Mouse (Mus musculus): ENCODE measurements around the gene Bhmt. TPM values are rescaled to one million over a fixed set of nuclear protein-coding genes. Genes with fewer than 3 reads are reported as not detected.

The Bhmt gene
- polyA plus RNA-seq, 1 experiment from 2014 or later, result 0.09 TPM

DNA sequence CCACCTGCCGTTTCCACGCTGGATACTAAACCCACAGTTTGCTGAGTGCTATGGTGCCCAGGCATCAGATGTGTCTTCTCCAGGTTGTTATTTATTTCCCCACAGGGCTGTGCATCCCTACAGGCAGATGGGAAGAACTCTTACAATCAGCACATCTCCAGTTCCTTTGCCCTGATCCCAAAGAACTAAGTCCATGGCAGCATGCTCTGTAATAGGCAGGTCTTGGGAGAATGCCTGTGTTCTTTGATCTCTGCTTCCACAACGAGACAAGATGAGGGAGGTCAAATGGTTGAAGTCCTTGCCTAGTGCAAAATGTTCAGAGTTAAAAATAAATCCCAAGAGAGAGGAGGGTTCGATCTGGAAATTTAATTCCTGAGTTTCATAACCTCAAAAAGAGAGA is 1.9 kb upstream of the Bhmt start:
- 77% methylated on average over 4 of the region's 4 CpGs for WGBS
- Histone ChIP-seq H3K9me3 (replicated peaks) (no peaks in the 10 kb centered on the region), H3K9ac (no peak overlapping the region), H3K27me3 (no peaks in the 10 kb centered on the region), H3K36me3 (ENCODE audit: poor library complexity, severe bottlenecking) (no peaks in the 10 kb centered on the region), H3K4me3 (no peak overlapping the region), H3K27ac (no peak overlapping the region), H3K4me2 (no peak overlapping the region), H3K4me1 (no peaks in the 10 kb centered on the region)
- ATAC-seq, result no peak

GRCm38 (mm10) chr13:93636561-93636960 is 1.2 kb downstream of the Bhmt start:
- H3K27me3 ChIP-seq, result no peaks in the 10 kb centered on the region
- H3K27ac ChIP-seq, result no peak overlapping the region
- H3K9me3 ChIP-seq (replicated peaks), result no peaks in the 10 kb centered on the region
- no peak overlapping the region for H3K4me3 ChIP-seq
- 82% methylated on average over 1 of the region's 1 CpGs for WGBS
- H3K36me3 ChIP-seq (ENCODE audit: poor library complexity, severe bottlenecking), result no peaks in the 10 kb centered on the region
- ATAC-seq, result no peak
- no peak overlapping the region for H3K9ac ChIP-seq
- H3K4me1 ChIP-seq, result no peaks in the 10 kb centered on the region
- no peak overlapping the region for H3K4me2 ChIP-seq

DNA sequence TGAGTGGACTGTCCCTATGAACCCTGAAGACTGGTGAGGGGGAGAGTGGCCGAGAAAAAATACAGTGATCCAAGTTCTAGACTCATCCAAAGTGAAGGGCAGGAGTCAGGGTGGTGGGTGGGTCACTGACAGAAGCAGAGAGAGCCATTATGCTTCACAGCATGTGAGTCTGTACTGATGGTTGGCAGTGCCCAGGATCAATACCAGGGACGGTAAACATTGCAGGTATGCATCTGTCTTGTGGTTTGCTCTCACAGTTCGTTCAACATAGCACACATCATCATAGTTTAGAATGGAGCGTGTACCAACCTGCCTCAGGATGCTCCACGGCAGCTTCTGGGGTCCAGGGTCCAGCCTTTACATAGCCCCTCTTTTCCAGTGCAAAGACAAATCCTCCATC is 4.8 kb downstream of the Bhmt start:
- Histone ChIP-seq H3K27me3 (no peaks in the 10 kb centered on the region), H3K4me3 (no peak overlapping the region), H3K4me1 (peaks cover 5% of the 10 kb centered on the region; the same call in 1 of the 2 replicates), H3K9me3 (replicated peaks) (no peaks in the 10 kb centered on the region), H3K4me2 (no peak overlapping the region), H3K36me3 (ENCODE audit: poor library complexity, severe bottlenecking) (no peaks in the 10 kb centered on the region), H3K27ac (no peak overlapping the region), H3K9ac (no peak overlapping the region)
- ATAC-seq, result no peak
- WGBS, result 84% methylated on average over 5 of the region's 5 CpGs

GRCm38 (mm10) chr13:93630941-93631705 is 6.6 kb downstream of the Bhmt start:
- Histone ChIP-seq H3K4me1 (peaks cover 5% of the 10 kb centered on the region; the same call in 1 of the 2 replicates), H3K9ac (no peak overlapping the region), H3K27ac (no peak overlapping the region), H3K27me3 (no peaks in the 10 kb centered on the region), H3K4me2 (no peak overlapping the region), H3K4me3 (no peak overlapping the region), H3K36me3 (ENCODE audit: poor library complexity, severe bottlenecking) (no peaks in the 10 kb centered on the region), H3K9me3 (replicated peaks) (no peaks in the 10 kb centered on the region)
- 90% methylated on average over 10 of the region's 10 CpGs for WGBS
- no peak for ATAC-seq

GRCm38 (mm10) chr13:93628861-93629260 is 8.9 kb downstream of the Bhmt start:
- Histone ChIP-seq H3K4me3 (no peak overlapping the region), H3K27ac (no peak overlapping the region), H3K36me3 (ENCODE audit: poor library complexity, severe bottlenecking) (no peaks in the 10 kb centered on the region), H3K9ac (no peak overlapping the region), H3K27me3 (no peaks in the 10 kb centered on the region), H3K4me1 (peaks cover 5% of the 10 kb centered on the region; the same call in 1 of the 2 replicates), H3K4me2 (no peak overlapping the region), H3K9me3 (replicated peaks) (no peaks in the 10 kb centered on the region)
- WGBS, result 21% methylated on average over 6 of the region's 6 CpGs
- no peak for ATAC-seq

- ATAC-seq, result no peak
- Histone ChIP-seq H3K4me2 (no peak overlapping the region), H3K27me3 (no peaks in the 10 kb centered on the region), H3K36me3 (ENCODE audit: poor library complexity, severe bottlenecking) (no peaks in the 10 kb centered on the region), H3K4me3 (no peak overlapping the region), H3K27ac (no peak overlapping the region), H3K9ac (no peak overlapping the region), H3K4me1 (0 out of 2 replicates have a peak, but pooled peaks cover 3% of the 10 kb centered on the region), H3K9me3 (replicated peaks) (no peaks in the 10 kb centered on the region)
- 54% methylated on average over 5 of the region's 6 CpGs for WGBS
These were observed 23.3 kb downstream of the Bhmt start for GRCm38 (mm10) chr13:93614361-93614948.

DNA sequence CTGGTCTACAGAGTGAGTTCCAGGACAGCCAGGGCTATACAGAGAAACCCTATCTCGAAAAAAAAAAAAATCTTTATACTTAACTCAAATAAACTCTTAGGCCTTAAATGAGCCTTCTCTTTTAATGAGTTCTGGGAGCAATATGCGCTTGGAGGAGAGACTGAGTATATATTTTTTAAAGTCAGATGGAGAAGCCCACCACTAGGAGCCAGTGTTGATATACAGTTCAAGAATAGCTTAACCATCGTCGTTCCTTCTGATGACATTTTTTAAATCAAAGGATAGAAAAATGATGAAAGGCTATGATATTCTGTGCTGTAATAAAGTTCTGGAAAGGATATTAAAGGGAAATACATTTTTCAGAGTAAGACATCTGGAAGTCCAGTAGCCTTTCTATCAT is 24.0 kb downstream of the Bhmt start:
- H3K9me3 ChIP-seq (replicated peaks), result no peaks in the 10 kb centered on the region
- no peaks in the 10 kb centered on the region for H3K27me3 ChIP-seq
- no peaks in the 10 kb centered on the region for H3K36me3 ChIP-seq (ENCODE audit: poor library complexity, severe bottlenecking)
- 0 out of 2 replicates have a peak, but pooled peaks cover 3% of the 10 kb centered on the region for H3K4me1 ChIP-seq
- ATAC-seq, result no peak
- H3K27ac ChIP-seq, result no peak overlapping the region
- 77% methylated on average over 4 of the region's 4 CpGs for WGBS
- no peak overlapping the region for H3K9ac ChIP-seq
- no peak overlapping the region for H3K4me3 ChIP-seq
- H3K4me2 ChIP-seq, result no peak overlapping the region

- Histone ChIP-seq H3K36me3 (ENCODE audit: poor library complexity, severe bottlenecking) (no peaks in the 10 kb centered on the region), H3K9ac (no peak overlapping the region), H3K4me3 (no peak overlapping the region), H3K27ac (no peak overlapping the region), H3K4me2 (no peak overlapping the region), H3K27me3 (no peaks in the 10 kb centered on the region), H3K4me1 (0 out of 2 replicates have a peak, but pooled peaks cover 3% of the 10 kb centered on the region), H3K9me3 (replicated peaks) (no peaks in the 10 kb centered on the region)
- peak; percentile 84 for ATAC-seq
- WGBS, result 63% methylated on average over 19 of the region's 19 CpGs
These were observed 24.8 kb downstream of the Bhmt start for GRCm38 (mm10) chr13:93612660-93613607.

- H3K36me3 ChIP-seq (ENCODE audit: poor library complexity, severe bottlenecking), result no peaks in the 10 kb centered on the region
- WGBS, result 67% methylated on average over 2 of the region's 2 CpGs
- no peaks in the 10 kb centered on the region for H3K9me3 ChIP-seq (replicated peaks)
- no peak overlapping the region for H3K4me2 ChIP-seq
- ATAC-seq, result no peak
- 0 out of 2 replicates have a peak, but pooled peaks cover 3% of the 10 kb centered on the region for H3K4me1 ChIP-seq
- H3K27me3 ChIP-seq, result no peaks in the 10 kb centered on the region
- no peak overlapping the region for H3K27ac ChIP-seq
- H3K4me3 ChIP-seq, result no peak overlapping the region
- no peak overlapping the region for H3K9ac ChIP-seq
These were observed 29.3 kb downstream of the Bhmt start for GRCm38 (mm10) chr13:93608476-93608875.

GRCm38 (mm10) chr13:93607701-93608100 is 30.1 kb downstream of the Bhmt start:
- ATAC-seq, result no peak
- Histone ChIP-seq H3K4me2 (no peak overlapping the region), H3K27me3 (no peaks in the 10 kb centered on the region)

GRCm38 (mm10) chr13:93606868-93607578 is 30.7 kb downstream of the Bhmt start:
- Histone ChIP-seq H3K9ac (no peak overlapping the region), H3K36me3 (ENCODE audit: poor library complexity, severe bottlenecking) (no peaks in the 10 kb centered on the region), H3K9me3 (replicated peaks) (no peaks in the 10 kb centered on the region), H3K27me3 (no peaks in the 10 kb centered on the region), H3K4me1 (no peaks in the 10 kb centered on the region), H3K4me3 (no peak overlapping the region), H3K4me2 (no peak overlapping the region), H3K27ac (no peak overlapping the region)
- 82% methylated on average over 13 of the region's 13 CpGs for WGBS
- ATAC-seq, result peak; percentile 61; the same call in 1 of the 2 replicates

More at GRCm38 (mm10) chr13:93607701-93608100, 30.1 kb downstream of the Bhmt start:
- Histone ChIP-seq H3K36me3 (ENCODE audit: poor library complexity, severe bottlenecking) (no peaks in the 10 kb centered on the region), H3K27ac (no peak overlapping the region), H3K9ac (no peak overlapping the region), H3K4me3 (no peak overlapping the region), H3K4me1 (0 out of 2 replicates have a peak, but pooled peaks cover 2% of the 10 kb centered on the region), H3K9me3 (replicated peaks) (no peaks in the 10 kb centered on the region)
- WGBS, result 96% methylated on average over 3 of the region's 3 CpGs

All from forebrain, embryonic 13.5 days (tissue).